Mouse (Mus musculus): Measurements from ENCODE around the gene Nuak1. TPM values are rescaled to one million over a fixed set of nuclear protein-coding genes. Genes with fewer than 3 reads are reported as not detected.

The Nuak1 gene
- 1 to 10 TPM; 1.3 to 1.9 TPM for total RNA-seq (2023)

GRCm38 (mm10) chr10:84440541-84441433, at the start of gene Nuak1:
Nuak1 (minus strand) TSS chr10:84440597.

Other genes starting within 250 kb of the Nuak1 start
- 10 to 100 TPM; 12.5 to 16.5 TPM for gene Ckap4, start 93.5 kb upstream of the Nuak1 start, total RNA-seq (2023)
- gene Tcp11l2, start 136.0 kb upstream of the Nuak1 start, total RNA-seq (2023) = 100 to 1,000 TPM; 115 to 135 TPM
- 10 to 100 TPM; 38.2 to 42.7 TPM for gene Polr3b, start 181.7 kb upstream of the Nuak1 start, total RNA-seq (2023)

Data from B cell, adult 67 days (primary cell).